Mouse (Mus musculus) layer of hippocampus, adult 8-10 months (tissue): Measurements from ENCODE around the gene E130311K13Rik. TPM values are rescaled to one million over a fixed set of nuclear protein-coding genes. Genes with fewer than 3 reads are reported as not detected.

Source experiments
- DNase-seq, 2 experiments: peaks; one replicate each; pipeline ENCODE4 v3.0.0; 2022; ENCODE audit warnings: low spot score in 2 of 2
- total RNA-seq, 4 experiments: library from RNA; stranded (reverse); gene quantifications; 2 replicates each; pipeline ENCODE4 v1.2.4; 2022

E130311K13Rik gene
- total RNA-seq, 4 experiments from 2014 or later: 13.1 to 14.4 (median 13.5) TPM

- DNase-seq: no peak
Measured at GRCm38 (mm10) chr3:63895786-63896185, 33.5 kb downstream of the E130311K13Rik start.

GRCm38 (mm10) chr3:63893677-63894076, 35.6 kb downstream of the E130311K13Rik start:
- no peak for DNase-seq

GRCm38 (mm10) chr3:63892154-63892553, 37.1 kb downstream of the E130311K13Rik start:
- DNase-seq: no peak

GRCm38 (mm10) chr3:63881065-63881464, 48.2 kb downstream of the E130311K13Rik start:
- DNase-seq: no peak

- no peak for DNase-seq
Measured at GRCm38 (mm10) chr3:63878995-63879666, 50.1 kb downstream of the E130311K13Rik start.

GRCm38 (mm10) chr3:63872818-63873217, 56.5 kb downstream of the E130311K13Rik start:
- no peak for DNase-seq

- no peak for DNase-seq
Measured at GRCm38 (mm10) chr3:63871249-63871648, 58.0 kb downstream of the E130311K13Rik start.

GRCm38 (mm10) chr3:63868285-63868684, 61.0 kb downstream of the E130311K13Rik start:
- peak in 1 of 2 experiments; percentile 44 for DNase-seq

- no peak for DNase-seq
Measured at GRCm38 (mm10) chr3:63865069-63865468, 64.2 kb downstream of the E130311K13Rik start.

Other genes starting within 250 kb of the E130311K13Rik start
- 1 to 10 TPM; 5.5 to 8.3 (median 7.0) TPM for gene Plch1, start 30.0 kb downstream of the E130311K13Rik start, total RNA-seq
- 10 to 100 TPM; 26.2 to 31.3 (median 30.0) TPM for gene Slc33a1, start 35.3 kb upstream of the E130311K13Rik start, total RNA-seq
- gene Gmps, start 46.6 kb upstream of the E130311K13Rik start, total RNA-seq: 10 to 100 TPM; 39.3 to 56.4 (median 47.0) TPM
- gene Vmn2r1, start 152.1 kb upstream of the E130311K13Rik start, total RNA-seq: under 1 TPM; 0.33 to 0.92 (median 0.67) TPM
- not detected for gene Vmn2r2, start 212.5 kb upstream of the E130311K13Rik start, total RNA-seq